Mouse (Mus musculus) bone marrow macrophage, adult 2 months (primary cell): ENCODE data around the gene Gm9821.

ENCODE experiments used
- CTCF ChIP-seq: IDR thresholded peaks from 2 replicates; pipeline ENCODE4 v1.5.1; 2012; ENCODE audit warnings: low read depth, mild to moderate bottlenecking, low read length, moderate library complexity
- POLR2A ChIP-seq: IDR thresholded peaks from 2 replicates; pipeline ENCODE4 v1.6.1; 2012; ENCODE audit warnings: mild to moderate bottlenecking, low read depth, low read length, borderline replicate concordance

- TF ChIP-seq POLR2A = no peak
- TF ChIP-seq CTCF = no peak
These were observed 28.1 kb downstream of the Gm9821 start for GRCm38 (mm10) chr2:91973416-91974135.
